Mouse (Mus musculus): ENCODE data around the gene Tmem245.

GRCm38 (mm10) chr4:56906926-56907325 is 40.3 kb downstream of the Tmem245 start:
- no peak for TF ChIP-seq CTCF (IDR thresholded peaks at IDR 0.05; ENCODE audit: insufficient read depth, low read length)
- no peak for TF ChIP-seq POLR2A (IDR thresholded peaks at IDR 0.05; ENCODE audit: borderline replicate concordance, extremely low read depth, low read depth, low read length)

Data from lung, adult 2 months (tissue).